8 mouse cellular contexts compared by ENCODE assay signal in genomic region chr5:142401641-142402625, GRCm38 (mm10). TPM values are rescaled to one million over a fixed set of nuclear protein-coding genes. Genes with fewer than 3 reads are reported as not detected.
A peak's percentile ranks its signal among the peaks of the same experiment; 100 is the strongest.
DNase-seq lines count a peak whose midpoint lies in the region; ATAC-seq lines count a peak whose summit lies in the region.

No protein-coding gene starts in this region.

- H3K9me3 ChIP-seq in heart, embryonic 12.5 days (replicated peaks): no peaks in the 10 kb centered on the region

- DNase-seq in cerebellum, adult 9-10 months: peak; percentile 52
- no peak for DNase-seq in cerebellum, postnatal 4 days (ENCODE audit: low spot score in 2 of 2)
- peak; percentile 59 for DNase-seq in CD4-positive helper T cell, adult 2 months (ENCODE audit: low read depth, low spot score)
- DNase-seq in cerebellum, adult 9-11 months: peak; percentile 68
- DNase-seq in liver: peak; percentile 52
- DNase-seq in naive thymus-derived CD4-positive, alpha-beta T cell, adult 2 months (ENCODE audit: low read depth): peak; percentile 62

- H3K27me3 ChIP-seq in heart, embryonic 12.5 days (replicated peaks): no peaks in the 10 kb centered on the region

- peak overlapping the region; percentile 90 for H3K27ac ChIP-seq in heart, embryonic 12.5 days (ENCODE audit: poor library complexity, severe bottlenecking)

- peak overlapping the region; percentile 98 for H3K4me3 ChIP-seq in heart, embryonic 12.5 days

- peak; percentile 31 for ATAC-seq in heart, embryonic 12.5 days (ENCODE audit: insufficient number of reproducible peaks, low FRiP score)
- no peak for ATAC-seq in erythroid progenitor cell, adult 5-6 weeks (replicated peaks; ENCODE audit: low FRiP score, poor library complexity, severe bottlenecking)

- 2% methylated on average over 67 of the region's 67 CpGs for WGBS in heart, embryonic 12.5 days

- peaks cover 8% of the 10 kb centered on the region for H3K36me3 ChIP-seq in heart, embryonic 12.5 days

- peak overlapping the region; percentile 99 for H3K9ac ChIP-seq in heart, embryonic 12.5 days

- H3K4me2 ChIP-seq in heart, embryonic 12.5 days: peak overlapping the region; percentile 93

- H3K4me1 ChIP-seq in heart, embryonic 12.5 days (replicated peaks): peaks cover 43% of the 10 kb centered on the region

RNA-seq across cellular contexts. Expression of gene Foxk1, which starts 0.6 kb away (rescaled TPM):
- polyA plus RNA-seq in heart, embryonic 12.5 days (2016; fragmentation: Nextera tagmentation; extraction: Ambion mirVana): 5.8 and 7.2 TPM in 2 replicates
- 3.8 and 6.1 TPM in 2 replicates for total RNA-seq in erythroid progenitor cell, adult 5-6 weeks (2015; ENCODE audit: low replicate concordance)
- total RNA-seq in erythroid progenitor cell, adult 5-6 weeks (2017; ENCODE audit: low replicate concordance): 1.9 and 3.5 TPM in 2 replicates

Comparison
In these comparisons a context has a peak if more than half of its experiments do, and no peak if none do; other contexts are left out.
1. DNase-seq: peak in cerebellum, adult 9-10 months (single experiment), CD4-positive helper T cell, adult 2 months (single experiment), cerebellum, adult 9-11 months (single experiment), liver (single experiment) and naive thymus-derived CD4-positive, alpha-beta T cell, adult 2 months (single experiment); none in cerebellum, postnatal 4 days (0 of 2).